Mouse (Mus musculus) embryonic facial prominence, embryonic 10.5 days (tissue): ENCODE measurements at regions not wholly inside any gene's neighbourhood (a gene's known extent, or its start where the extent isn't known, plus 50 kb on each side); places are given as distances from the start of the nearest gene placed in this dataset. TPM values are rescaled to one million over a fixed set of nuclear protein-coding genes. Genes with fewer than 3 reads are reported as not detected.

Source experiments
- DNase-seq: peaks from one replicate; pipeline ENCODE4 v3.0.0-alpha.2; 2017; ENCODE audit warnings: low spot score
- H3K27ac ChIP-seq: fragments of 300-500 bp; sonication (generic); replicated peaks from 2 replicates; pipeline ENCODE4 v1.5.1; 2016; ENCODE audit warnings: mild to moderate bottlenecking
- H3K27me3 ChIP-seq: fragments of 300-500 bp; sonication (generic); replicated peaks from 2 replicates; pipeline ENCODE4 v1.6.1; 2016; ENCODE audit warnings: low read depth, mild to moderate bottlenecking; ENCODE audit not compliant: poor library complexity, severe bottlenecking
- H3K36me3 ChIP-seq: fragments of 300-500 bp; sonication (generic); replicated peaks from 2 replicates; pipeline ENCODE4 v1.6.1; 2016; ENCODE audit warnings: mild to moderate bottlenecking, moderate library complexity
- H3K4me1 ChIP-seq: fragments of 300-500 bp; sonication (generic); 2 replicates; pipeline ENCODE4 v1.6.1; 2016
- H3K4me3 ChIP-seq: fragments of 300-500 bp; sonication (generic); 2 replicates; pipeline ENCODE4 v1.5.1; 2016; ENCODE audit warnings: mild to moderate bottlenecking, moderate library complexity
- H3K9me3 ChIP-seq: fragments of 300-500 bp; sonication (generic); 2 replicates; pipeline ENCODE4 v1.6.1; 2016; ENCODE audit warnings: mild to moderate bottlenecking
- WGBS: fragments of 180-500 bp; shearing (Covaris S2); methylation state at CpG from one replicate; pipeline ENCODE4 v1.1.7; 2016; 5-methylcytosine and 5-hydroxymethylcytosine counted together
- microRNA counts: library from miRNA; unstranded; fragments of <30 nt; microRNA quantifications from one replicate; lab custom pipeline; 2017
- microRNA-seq: library from miRNA; unstranded; fragments of <30 nt; microRNA quantifications from one replicate; pipeline ENCODE4, GENCODE M21; 2017

DNA sequence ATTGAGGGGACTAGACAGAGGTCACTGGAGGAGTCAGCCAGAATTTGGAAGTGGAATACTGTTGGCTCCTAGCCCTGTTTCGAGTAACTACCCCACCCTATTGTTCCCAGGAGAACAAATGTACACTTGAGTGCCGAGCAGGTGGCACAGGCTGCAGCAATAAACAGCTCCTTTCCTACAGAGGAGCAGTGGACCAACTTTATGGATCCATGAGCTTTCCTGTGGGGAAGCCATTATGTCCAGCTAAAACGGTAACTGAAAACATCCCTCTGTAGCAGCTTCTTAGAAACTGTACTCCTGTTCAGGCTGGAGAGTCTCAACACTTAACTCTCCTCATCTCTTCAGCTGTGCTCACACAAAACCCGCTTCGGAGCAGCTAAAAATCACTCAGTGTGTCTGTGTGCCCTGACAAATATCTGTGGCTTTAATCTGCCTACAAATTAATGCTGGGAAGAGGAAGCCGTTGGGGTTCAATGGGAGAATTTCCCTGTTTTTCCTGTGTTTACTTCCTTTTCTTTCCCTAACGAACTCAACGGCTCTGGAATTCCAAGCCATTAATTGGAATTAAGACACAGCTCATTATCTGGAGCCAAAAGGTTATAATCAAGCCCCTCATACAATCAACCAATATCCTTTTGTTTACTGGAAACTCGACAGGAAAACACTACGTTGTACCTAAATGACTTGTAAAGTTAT lies 112.6 kb upstream of the Tll1 start:
- Histone ChIP-seq H3K36me3 (no peaks in the 10 kb centered on the region), H3K4me3 (no peak overlapping the region), H3K4me1 (no peaks in the 10 kb centered on the region), H3K27ac (no peak overlapping the region), H3K27me3 (no peaks in the 10 kb centered on the region), H3K9me3 (no peaks in the 10 kb centered on the region)
- 58% methylated on average over 10 of the region's 10 CpGs for WGBS
- no peak for DNase-seq

DNA sequence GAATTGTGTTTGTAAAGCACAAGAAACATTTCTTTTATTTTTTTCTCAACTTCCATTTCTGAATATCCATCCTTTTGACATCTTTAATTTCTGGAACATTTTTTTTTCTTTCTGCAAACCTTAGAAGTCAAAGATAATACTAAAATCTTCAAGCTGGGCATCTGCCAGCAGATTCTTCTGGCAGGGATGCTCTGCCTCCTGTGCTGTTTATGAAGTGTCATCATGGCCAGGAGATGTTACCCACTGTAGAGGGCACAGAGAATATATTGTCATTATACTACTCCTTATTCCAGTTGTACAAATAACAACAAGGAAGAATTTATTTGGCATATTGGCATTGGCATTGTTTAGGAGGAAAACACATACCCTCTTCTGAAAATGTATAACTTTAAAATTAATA lies 111.7 kb upstream of the Tll1 start:
- Histone ChIP-seq H3K36me3 (no peaks in the 10 kb centered on the region), H3K4me1 (no peaks in the 10 kb centered on the region), H3K9me3 (no peaks in the 10 kb centered on the region), H3K27ac (no peak overlapping the region), H3K27me3 (no peaks in the 10 kb centered on the region), H3K4me3 (no peak overlapping the region)
- no peak for DNase-seq

GRCm38 (mm10) chr8:64307995-64308394 lies 101.9 kb upstream of the Tll1 start:
- 88% methylated on average over 1 of the region's 1 CpGs for WGBS
- no peak for DNase-seq
- H3K4me1 ChIP-seq = no peaks in the 10 kb centered on the region
- H3K36me3 ChIP-seq = no peaks in the 10 kb centered on the region
- no peak overlapping the region for H3K4me3 ChIP-seq
- H3K9me3 ChIP-seq = no peaks in the 10 kb centered on the region
- H3K27me3 ChIP-seq = no peaks in the 10 kb centered on the region
- no peak overlapping the region for H3K27ac ChIP-seq

DNA sequence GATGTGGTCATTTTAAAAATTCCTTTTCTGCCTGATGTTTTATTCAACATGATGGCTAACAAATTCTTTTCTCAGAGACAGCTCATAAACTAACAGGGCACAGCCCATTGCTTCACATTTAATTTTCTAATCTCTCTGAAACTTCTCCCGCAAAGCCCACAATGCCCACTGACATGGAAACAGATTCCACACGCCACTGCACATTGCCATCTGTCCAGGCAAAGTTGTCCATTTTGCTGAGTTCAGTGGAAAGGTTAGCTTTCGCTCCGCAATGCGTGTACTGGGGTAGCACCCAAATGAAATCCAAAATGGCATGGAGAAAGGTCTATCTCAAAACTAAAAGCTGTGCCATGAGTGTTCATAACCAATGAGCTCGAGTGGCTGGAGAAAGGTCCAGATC lies 76.7 kb upstream of the Tll1 start:
- H3K4me3 ChIP-seq = no peak overlapping the region
- no peaks in the 10 kb centered on the region for H3K27me3 ChIP-seq
- H3K9me3 ChIP-seq = no peaks in the 10 kb centered on the region
- DNase-seq = no peak
- H3K36me3 ChIP-seq = no peaks in the 10 kb centered on the region
- no peak overlapping the region for H3K27ac ChIP-seq
- no peaks in the 10 kb centered on the region for H3K4me1 ChIP-seq
- WGBS = 90% methylated on average over 6 of the region's 6 CpGs

- no peaks in the 10 kb centered on the region for H3K27me3 ChIP-seq
- no peaks in the 10 kb centered on the region for H3K9me3 ChIP-seq
- H3K4me3 ChIP-seq = no peak overlapping the region
- H3K27ac ChIP-seq = no peak overlapping the region
- no peak for DNase-seq
- WGBS = 63% methylated on average over 3 of the region's 3 CpGs
- no peaks in the 10 kb centered on the region for H3K36me3 ChIP-seq
- H3K4me1 ChIP-seq = no peaks in the 10 kb centered on the region
Observed at GRCm38 (mm10) chr8:64281598-64281997, 75.5 kb upstream of the Tll1 start.

DNA sequence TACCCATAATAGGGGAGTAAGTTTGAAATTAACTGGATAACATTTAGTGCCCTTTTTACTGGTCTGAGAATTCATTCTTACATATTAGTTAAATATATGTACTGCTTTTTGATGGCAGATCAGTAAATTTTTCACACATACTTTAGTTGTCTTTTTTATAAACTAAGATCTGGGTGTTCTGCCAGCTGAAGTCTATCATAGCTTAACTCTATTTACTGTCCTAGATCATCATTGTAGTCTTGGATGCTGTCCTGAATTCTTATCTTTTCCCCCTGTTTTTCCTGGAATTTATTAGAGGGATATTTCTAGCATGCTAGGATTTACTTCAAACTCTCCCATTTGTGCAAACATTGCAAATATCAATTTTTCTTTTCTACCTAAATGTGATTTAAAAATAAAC lies 74.3 kb upstream of the Tll1 start:
- Histone ChIP-seq H3K27me3 (no peaks in the 10 kb centered on the region), H3K27ac (no peak overlapping the region), H3K9me3 (no peaks in the 10 kb centered on the region), H3K4me3 (no peak overlapping the region), H3K36me3 (no peaks in the 10 kb centered on the region), H3K4me1 (no peaks in the 10 kb centered on the region)
- DNase-seq = no peak

- no peaks in the 10 kb centered on the region for H3K36me3 ChIP-seq
- H3K27ac ChIP-seq = no peak overlapping the region
- H3K4me3 ChIP-seq = no peak overlapping the region
- no peaks in the 10 kb centered on the region for H3K4me1 ChIP-seq
- H3K9me3 ChIP-seq = no peaks in the 10 kb centered on the region
- no peak for DNase-seq
- no peaks in the 10 kb centered on the region for H3K27me3 ChIP-seq
- 78% methylated on average over 6 of the region's 6 CpGs for WGBS
Observed at GRCm38 (mm10) chr8:64276058-64276457, 70.0 kb upstream of the Tll1 start.

DNA sequence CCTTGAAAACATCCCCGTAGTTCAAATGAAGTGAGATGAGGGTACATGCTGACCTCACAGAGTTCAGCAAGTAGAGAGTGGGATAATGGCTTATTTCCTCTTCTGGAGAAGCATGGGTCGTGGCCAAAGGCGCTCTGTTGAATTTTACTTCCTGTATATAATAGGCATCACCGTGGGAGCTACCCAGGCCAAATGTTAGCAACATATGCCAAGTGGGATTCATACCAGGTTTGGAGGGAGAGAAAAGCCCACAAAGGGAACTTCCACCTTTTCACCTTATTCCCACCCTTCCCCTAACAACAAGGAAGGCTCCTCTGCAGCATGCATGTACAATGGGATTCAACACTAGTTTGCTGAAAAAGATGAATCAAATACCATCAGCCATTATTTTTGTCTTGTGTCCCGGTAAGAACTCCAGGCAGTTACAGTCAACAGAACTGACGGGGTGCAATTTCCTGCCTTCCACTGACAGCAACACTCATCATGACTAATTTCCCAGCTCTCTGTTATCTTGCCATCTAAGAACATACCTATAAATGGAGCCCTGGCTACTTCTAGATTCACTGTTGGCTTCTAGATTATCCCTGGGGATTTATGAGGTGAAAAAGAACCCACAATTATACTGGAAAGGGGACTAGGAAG lies 59.4 kb upstream of the Tll1 start:
- no peaks in the 10 kb centered on the region for H3K36me3 ChIP-seq
- H3K9me3 ChIP-seq = no peaks in the 10 kb centered on the region
- WGBS = 67% methylated on average over 6 of the region's 6 CpGs
- H3K27ac ChIP-seq = no peak overlapping the region
- no peak for DNase-seq
- no peaks in the 10 kb centered on the region for H3K27me3 ChIP-seq
- H3K4me3 ChIP-seq = no peak overlapping the region
- H3K4me1 ChIP-seq = no peaks in the 10 kb centered on the region

MicroRNAs encoded in the stretch of these regions (microRNA counts, 519-probe panel; counts per million panel counts)
- 2,143 counts per million, percentile 62 among the panel's probes with 10 or more counts for microRNA mmu-miR-710 (lab: Ali Mortazavi, UCI)

Small RNA genes in the stretch of these regions (microRNA-seq; reads per million reads assigned to microRNA genes)
- not detected for gene Mir710
